Mouse (Mus musculus) brain, embryonic 18.5 days (tissue): Measurements from ENCODE around the gene Slc7a14.

Experiments used
- DNase-seq: peaks from one replicate; pipeline ENCODE4 v3.0.0-alpha.2; 2012; ENCODE audit warnings: low read depth, low spot score

Slc7a14 gene

GRCm38 (mm10) chr3:31261418-31262014, 48.7 kb downstream of the Slc7a14 start:
- DNase-seq, result no peak

- no peak for DNase-seq
Measured at GRCm38 (mm10) chr3:31260964-31261346, 49.2 kb downstream of the Slc7a14 start.

GRCm38 (mm10) chr3:31260329-31260963, 49.7 kb downstream of the Slc7a14 start:
- no peak for DNase-seq

- DNase-seq, result no peak
Measured at GRCm38 (mm10) chr3:31259553-31260255, 50.5 kb downstream of the Slc7a14 start.

GRCm38 (mm10) chr3:31254427-31254826, 55.8 kb downstream of the Slc7a14 start:
- no peak for DNase-seq

- DNase-seq, result no peak
Measured at GRCm38 (mm10) chr3:31253862-31254261, 56.3 kb downstream of the Slc7a14 start.

- no peak for DNase-seq
Measured at GRCm38 (mm10) chr3:31252566-31252965, 57.6 kb downstream of the Slc7a14 start.

GRCm38 (mm10) chr3:31243478-31243877, 66.7 kb downstream of the Slc7a14 start:
- DNase-seq, result no peak

GRCm38 (mm10) chr3:31240840-31241239, 69.3 kb downstream of the Slc7a14 start:
- no peak for DNase-seq

- no peak for DNase-seq
Measured at GRCm38 (mm10) chr3:31239645-31240044, 70.5 kb downstream of the Slc7a14 start.

- DNase-seq, result no peak
Measured at GRCm38 (mm10) chr3:31237936-31238335, 72.2 kb downstream of the Slc7a14 start.

- DNase-seq, result no peak
Measured at GRCm38 (mm10) chr3:31236146-31236545, 74.0 kb downstream of the Slc7a14 start.

GRCm38 (mm10) chr3:31234356-31234755, 75.8 kb downstream of the Slc7a14 start:
- DNase-seq, result no peak

- no peak for DNase-seq
Measured at GRCm38 (mm10) chr3:31233746-31234312, 76.3 kb downstream of the Slc7a14 start.

GRCm38 (mm10) chr3:31229281-31229680, 80.9 kb downstream of the Slc7a14 start:
- DNase-seq, result no peak

GRCm38 (mm10) chr3:31228487-31228886, 81.7 kb downstream of the Slc7a14 start:
- DNase-seq, result no peak

- DNase-seq, result no peak
Measured at GRCm38 (mm10) chr3:31223551-31223950, 86.6 kb downstream of the Slc7a14 start.

- no peak for DNase-seq
Measured at GRCm38 (mm10) chr3:31220040-31220439, 90.1 kb downstream of the Slc7a14 start.

- no peak for DNase-seq
Measured at GRCm38 (mm10) chr3:31219483-31219882, 90.7 kb downstream of the Slc7a14 start.

- DNase-seq, result no peak
Measured at GRCm38 (mm10) chr3:31217523-31217922, 92.7 kb downstream of the Slc7a14 start.

GRCm38 (mm10) chr3:31213802-31214201, 96.4 kb downstream of the Slc7a14 start:
- peak; percentile 4 for DNase-seq

- DNase-seq, result no peak
Measured at GRCm38 (mm10) chr3:31212205-31213038, 97.8 kb downstream of the Slc7a14 start.
